Mouse (Mus musculus) gastrocnemius, adult 8-10 months (tissue): ENCODE data around the gene Srgap3. TPM values are rescaled to one million over a fixed set of nuclear protein-coding genes. Genes with fewer than 3 reads are reported as not detected.
"Not testable (repeated sequence)": the region's sequence is repeated elsewhere in the genome, so short reads cannot be mapped to it uniquely, and the experiment has no call there.

Source experiments
- DNase-seq, 2 experiments: peaks; one replicate each; pipeline ENCODE4 v3.0.0; 2022; ENCODE audit warnings: low spot score in 2 of 2
- total RNA-seq, 4 experiments: library from RNA; stranded (reverse); gene quantifications; 2 replicates each; pipeline ENCODE4 v1.2.4; 2022

Srgap3 gene
- total RNA-seq, 4 experiments from 2014 or later, result 0.27 to 0.67 (median 0.48) TPM

GRCm38 (mm10) chr6:112862465-112862864 lies 84.6 kb downstream of the Srgap3 start:
- DNase-seq, result no peak

DNA sequence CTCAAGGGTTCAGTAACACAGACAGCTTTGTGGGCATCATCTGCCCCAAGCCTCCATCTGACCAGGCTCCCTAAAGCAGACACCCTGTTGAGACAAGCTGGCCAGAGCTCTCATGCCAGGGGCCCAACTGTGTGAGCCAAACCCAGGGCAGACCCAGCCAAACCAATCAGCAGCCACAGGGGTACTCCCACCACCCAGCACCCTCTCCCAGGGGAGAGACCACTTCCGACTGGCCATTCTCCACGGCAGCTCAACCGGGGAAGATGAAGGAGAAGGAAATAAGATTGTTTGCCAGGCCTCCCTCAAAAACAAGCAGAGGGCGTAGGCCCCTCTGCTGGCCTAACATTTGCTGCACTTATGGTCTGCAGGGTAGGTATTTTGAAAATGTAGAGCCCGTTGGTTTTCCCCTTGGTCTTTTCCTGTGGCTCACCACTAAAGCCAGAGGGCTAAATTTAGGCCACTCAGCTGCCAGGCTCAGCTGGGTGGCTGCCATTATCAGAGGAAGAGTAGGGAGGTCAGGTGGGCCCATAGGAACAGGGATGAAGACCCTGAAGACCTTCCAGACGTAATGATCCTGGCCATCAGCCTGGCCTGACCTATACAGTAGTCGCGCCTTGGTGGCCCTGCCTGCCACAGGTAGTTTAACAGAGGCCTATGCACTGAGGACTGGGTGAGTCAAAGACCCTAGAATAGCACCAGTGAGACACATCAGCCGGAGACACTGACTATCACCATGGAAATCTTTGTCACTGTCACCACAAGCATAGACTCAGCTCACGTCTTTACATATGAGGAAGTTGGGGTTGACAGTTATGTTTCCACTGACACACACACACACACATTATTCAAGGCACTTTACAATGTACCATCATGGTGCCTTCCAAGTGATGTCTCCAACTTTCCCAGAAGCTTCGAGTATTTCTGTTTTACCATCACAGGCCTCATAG lies 85.4 kb downstream of the Srgap3 start:
- no peak for DNase-seq

- not testable (repeated sequence) for DNase-seq
Observed at GRCm38 (mm10) chr6:112860290-112860689, 86.8 kb downstream of the Srgap3 start.

GRCm38 (mm10) chr6:112857057-112857456 lies 90.0 kb downstream of the Srgap3 start:
- DNase-seq, result no peak

- no peak for DNase-seq
Observed at GRCm38 (mm10) chr6:112855183-112855582, 91.9 kb downstream of the Srgap3 start.

DNA sequence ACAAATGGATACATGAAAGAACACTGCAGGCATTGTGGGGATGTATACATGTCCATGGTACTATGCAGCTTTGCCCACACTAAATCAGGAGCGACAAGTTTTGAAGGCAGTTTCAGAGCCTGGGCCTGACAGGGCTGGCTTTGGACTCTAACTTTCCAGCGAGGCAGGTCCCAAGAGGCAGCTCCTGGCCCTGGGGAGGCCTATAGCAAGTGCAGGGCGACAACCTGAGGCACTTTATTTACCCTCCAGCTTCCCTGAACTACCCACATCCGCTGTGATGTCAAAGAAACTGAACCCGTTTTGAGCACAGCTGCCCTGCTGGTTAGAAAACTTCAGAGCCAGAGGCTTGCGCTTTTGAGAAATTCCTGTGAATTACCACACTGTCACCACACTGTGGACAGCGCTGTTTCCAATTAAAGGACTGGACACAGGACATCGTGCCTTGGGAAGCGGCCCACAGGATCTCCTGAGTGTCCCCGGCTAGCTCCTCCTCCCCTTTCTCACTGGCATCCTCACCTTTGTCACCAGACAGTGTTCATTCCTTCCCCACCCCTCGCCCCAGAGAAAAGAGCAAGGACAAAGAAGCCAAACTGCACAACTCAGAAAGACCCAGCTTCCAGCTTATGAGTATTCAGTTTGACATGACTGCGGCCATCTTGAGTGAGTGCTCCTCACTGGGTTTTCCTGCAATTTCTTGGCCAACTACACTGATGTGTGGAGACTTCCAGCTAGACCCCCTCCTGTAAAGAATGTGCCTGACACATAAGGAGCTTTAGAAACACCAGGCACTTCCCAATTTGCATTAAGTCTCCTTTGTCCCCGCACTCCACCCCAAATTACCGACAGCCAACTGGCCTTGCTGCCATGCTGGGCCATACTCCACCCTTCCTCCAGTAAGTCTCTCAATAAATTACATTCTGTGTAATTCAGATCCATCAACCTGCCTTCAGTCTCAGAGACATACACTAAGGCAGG lies 94.5 kb downstream of the Srgap3 start:
- DNase-seq, result no peak

GRCm38 (mm10) chr6:112850745-112851144 lies 96.3 kb downstream of the Srgap3 start:
- no peak for DNase-seq

DNA sequence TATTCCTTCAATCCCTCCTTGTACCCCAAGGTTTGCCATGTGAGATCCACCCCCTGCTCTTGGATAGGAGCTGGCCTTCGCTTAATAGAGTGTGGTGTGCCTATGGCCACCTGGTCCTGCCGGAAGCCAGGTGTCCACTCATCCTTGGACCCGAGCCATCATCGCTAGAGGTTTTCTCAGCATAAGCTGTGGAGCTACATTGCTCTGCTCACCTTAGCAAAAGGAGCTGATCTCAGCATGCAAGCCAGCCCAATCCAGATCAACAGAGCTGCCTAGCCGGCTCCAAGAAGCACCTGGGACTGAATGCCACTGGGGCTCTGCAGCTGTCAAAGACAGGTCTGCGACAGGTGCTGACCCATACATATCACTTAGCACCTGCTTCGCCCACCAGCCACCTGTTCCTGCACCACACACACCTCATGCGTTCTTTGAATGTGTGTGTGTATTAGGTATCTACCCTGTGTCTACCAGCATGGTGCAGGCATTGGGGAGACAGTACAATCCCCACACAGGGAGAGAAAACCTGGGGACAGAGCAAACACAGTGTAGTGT lies 98.4 kb downstream of the Srgap3 start:
- no peak for DNase-seq

- no peak for DNase-seq
Observed at GRCm38 (mm10) chr6:112846863-112847262, 100.2 kb downstream of the Srgap3 start.

DNA sequence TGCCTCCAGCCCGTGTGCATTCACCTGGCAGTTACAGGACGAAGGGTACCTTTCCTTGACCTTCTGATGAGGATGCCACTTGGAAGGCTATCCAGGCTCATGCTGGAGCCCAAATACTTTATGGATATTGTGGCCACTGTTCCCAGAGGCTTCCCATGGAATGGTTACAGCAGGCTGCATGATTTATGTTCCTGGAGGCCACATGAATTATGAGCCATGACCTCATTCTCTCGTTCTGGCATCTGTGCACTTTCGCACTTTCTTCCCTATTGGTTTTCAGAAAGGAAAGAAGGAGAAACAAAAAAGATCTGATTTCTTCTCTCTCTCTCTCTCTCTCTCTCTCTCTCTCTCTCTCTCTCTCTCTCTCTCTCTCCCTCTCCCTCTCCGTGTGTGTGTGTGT lies 104.6 kb downstream of the Srgap3 start:
- DNase-seq, result no peak

GRCm38 (mm10) chr6:112840400-112840799 lies 106.7 kb downstream of the Srgap3 start:
- no peak for DNase-seq

GRCm38 (mm10) chr6:112839391-112839790 lies 107.7 kb downstream of the Srgap3 start:
- peak in 1 of 2 experiments; percentile 16 for DNase-seq

DNA sequence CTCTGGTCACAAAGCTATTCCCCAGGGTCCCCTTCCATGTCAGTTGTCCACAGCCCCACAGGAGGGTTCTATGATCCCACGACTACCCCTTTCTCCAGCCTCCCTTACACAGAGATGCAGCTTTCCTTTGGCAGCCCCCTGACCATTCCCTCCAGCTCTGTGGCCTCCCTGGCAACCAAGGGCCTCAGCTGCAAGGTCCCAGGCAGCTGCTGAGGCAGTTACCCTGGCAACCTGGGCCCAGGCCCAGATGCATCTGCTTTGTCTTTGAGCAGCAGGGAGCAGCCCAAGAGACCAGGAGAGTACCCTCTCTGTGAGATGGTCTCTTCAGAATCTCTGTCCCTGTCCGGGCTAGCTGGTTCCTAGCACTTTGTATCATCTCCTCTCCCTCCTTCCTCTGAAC lies 108.2 kb downstream of the Srgap3 start:
- DNase-seq, result no peak

DNA sequence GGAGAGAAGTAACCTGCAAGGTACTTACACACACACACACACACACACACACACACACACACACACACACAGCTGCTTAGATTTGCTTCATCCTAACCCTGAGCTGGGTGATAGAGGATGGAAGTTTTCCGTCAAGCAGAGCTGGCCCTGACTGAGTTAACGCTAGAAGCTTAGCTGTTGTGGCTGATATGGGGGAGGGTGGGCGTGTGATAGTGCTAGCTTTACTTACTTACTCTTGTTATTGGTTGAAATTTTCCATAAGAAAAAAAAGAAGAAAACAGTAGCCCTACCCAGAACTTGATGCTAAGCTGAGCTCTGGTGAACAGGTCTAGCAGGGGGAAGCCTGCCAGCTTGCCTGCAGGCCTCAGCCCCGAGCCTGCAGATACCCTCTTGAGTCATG lies 110.4 kb downstream of the Srgap3 start:
- no peak for DNase-seq

DNA sequence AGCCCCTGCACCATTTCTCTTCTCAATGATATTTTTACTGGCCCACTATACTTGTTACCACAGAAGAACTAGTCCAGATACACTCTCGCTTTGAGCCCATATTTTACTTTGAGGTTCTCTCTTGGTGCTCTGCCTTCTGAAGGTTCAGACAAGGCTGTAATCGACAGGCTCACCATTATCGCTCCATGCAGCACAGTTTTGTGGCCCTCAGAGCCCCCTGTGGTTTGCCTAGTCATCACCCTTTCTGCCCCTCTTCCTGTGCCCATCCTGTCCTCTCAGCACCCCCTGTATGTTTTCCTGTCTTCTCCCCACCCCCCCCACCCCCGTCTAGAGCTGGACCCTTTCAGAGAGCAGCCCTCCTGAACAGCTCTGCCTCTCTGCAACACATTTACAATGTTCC lies 111.7 kb downstream of the Srgap3 start:
- no peak for DNase-seq

DNA sequence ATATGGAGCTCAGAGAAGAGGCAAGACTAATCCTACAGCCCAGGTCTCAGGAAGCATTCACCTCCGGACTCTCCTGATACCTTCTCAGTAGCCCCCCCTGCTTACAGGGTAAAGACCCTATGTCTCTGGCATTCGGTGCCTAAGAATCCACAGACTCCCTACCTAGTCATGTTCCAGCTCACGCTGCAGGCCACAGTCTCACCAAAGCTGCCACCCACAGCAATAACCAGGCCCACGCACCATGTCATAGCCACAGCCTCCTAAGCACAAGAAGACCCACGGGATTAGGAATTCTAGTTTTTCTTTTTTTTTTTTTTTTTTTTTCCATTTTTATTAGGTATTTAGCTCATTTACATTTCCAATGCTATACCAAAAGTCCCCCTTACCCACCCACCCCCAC lies 112.6 kb downstream of the Srgap3 start:
- no peak for DNase-seq

DNA sequence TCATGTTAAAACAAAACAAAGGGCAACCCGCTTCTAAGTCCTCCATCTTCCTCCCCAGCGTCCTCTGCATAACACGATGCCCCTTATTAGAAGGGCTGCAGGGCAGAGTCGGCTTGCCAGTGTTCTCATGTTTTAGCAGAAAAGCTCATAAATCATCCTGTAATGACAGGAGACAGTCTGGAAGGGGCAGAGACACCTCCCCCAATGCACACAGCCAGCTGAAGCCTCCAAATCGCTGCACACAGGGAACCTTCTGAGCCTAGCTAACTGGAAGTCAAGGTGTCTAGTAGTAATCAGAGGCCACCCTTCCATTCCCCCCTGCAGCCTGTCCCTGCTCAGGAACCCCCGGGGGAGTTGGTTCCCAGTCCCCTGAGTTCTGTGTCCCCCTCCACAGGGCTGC lies 113.3 kb downstream of the Srgap3 start:
- no peak for DNase-seq

DNA sequence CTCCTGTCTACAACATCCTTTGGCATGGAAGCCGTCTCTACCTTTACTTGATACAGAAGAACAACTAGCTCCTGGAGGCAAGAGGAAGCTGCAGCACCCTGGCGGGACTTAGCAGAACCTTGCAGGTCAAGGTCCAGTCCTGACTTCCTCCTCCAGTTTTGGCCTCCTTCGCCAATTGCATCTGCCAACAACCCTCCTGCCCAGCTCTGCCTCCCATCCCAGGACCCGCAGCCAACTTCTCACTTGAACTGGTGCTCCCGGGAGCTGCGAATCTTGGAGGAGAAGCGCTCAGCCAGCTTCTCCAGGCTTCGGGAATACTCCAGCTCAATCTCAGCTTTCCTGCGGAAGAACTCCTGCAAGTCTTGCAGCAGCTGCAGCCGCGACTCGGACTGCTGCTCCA lies 117.9 kb downstream of the Srgap3 start:
- no peak for DNase-seq

DNA sequence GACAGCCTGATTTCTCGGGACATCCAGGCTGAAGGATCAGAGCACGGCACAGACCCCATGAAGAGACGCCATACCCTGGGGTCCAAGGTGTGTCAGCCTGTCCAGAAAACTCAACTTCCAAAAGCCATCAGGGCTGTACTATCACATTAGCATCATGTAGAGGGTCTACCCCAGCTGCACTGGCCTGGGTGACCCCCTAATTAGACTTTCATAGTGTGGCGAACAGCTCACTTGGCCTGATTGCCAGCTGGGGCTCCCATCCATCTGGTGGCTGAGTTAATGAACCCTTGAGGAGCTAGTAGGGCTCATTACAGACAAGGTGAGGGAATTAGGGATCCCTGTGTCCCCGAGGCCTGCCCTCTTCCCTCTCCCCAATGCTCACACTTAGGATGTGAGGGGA lies 118.6 kb downstream of the Srgap3 start:
- DNase-seq, result no peak

GRCm38 (mm10) chr6:112825657-112826056 lies 121.4 kb downstream of the Srgap3 start:
- DNase-seq, result no peak

GRCm38 (mm10) chr6:112823096-112823495 lies 124.0 kb downstream of the Srgap3 start:
- no peak for DNase-seq
